Mouse (Mus musculus) ES-Bruce4 (cell line): ENCODE measurements around the gene Sar1b. TPM values are rescaled to one million over a fixed set of nuclear protein-coding genes. Genes with fewer than 3 reads are reported as not detected.
A peak's percentile ranks its signal among the peaks of the same experiment; 100 is the strongest.
"Not testable (repeated sequence)": the region's sequence is repeated elsewhere in the genome, so short reads cannot be mapped to it uniquely, and the experiment has no call there.

Experiments
- H3K27ac ChIP-seq: 2 replicates; pipeline ENCODE4 v1.5.1; 2012; ENCODE audit warnings: low read length, inconsistent platforms; ENCODE audit not compliant: insufficient read depth
- H3K27me3 ChIP-seq: 2 replicates; pipeline ENCODE4 v1.6.1; 2012; ENCODE audit warnings: mild to moderate bottlenecking, low read length, inconsistent platforms; ENCODE audit not compliant: control insufficient read depth, poor library complexity, insufficient read depth, severe bottlenecking
- H3K36me3 ChIP-seq: 2 replicates; pipeline ENCODE4 v1.6.1; 2012; ENCODE audit warnings: inconsistent platforms, mild to moderate bottlenecking, low read length, moderate library complexity; ENCODE audit not compliant: control insufficient read depth, poor library complexity, insufficient read depth, severe bottlenecking
- H3K4me1 ChIP-seq: one replicate; pipeline ENCODE4 v1.8.1; 2011; ENCODE audit warnings: low read length; ENCODE audit not compliant: control insufficient read depth, insufficient read depth
- H3K4me3 ChIP-seq: 2 replicates; pipeline ENCODE4 v1.5.1; 2011; ENCODE audit warnings: low read depth, mild to moderate bottlenecking, low read length
- H3K9ac ChIP-seq: 2 replicates; pipeline ENCODE4 v1.6.1; 2012; ENCODE audit warnings: low read depth, mild to moderate bottlenecking, inconsistent platforms; ENCODE audit not compliant: poor library complexity, severe bottlenecking
- H3K9me3 ChIP-seq: replicated peaks from 2 replicates; pipeline ENCODE4 v1.6.1; 2012; ENCODE audit warnings: mild to moderate bottlenecking, low read length, inconsistent platforms; ENCODE audit not compliant: control insufficient read depth, poor library complexity, insufficient read depth, severe bottlenecking
- CTCF ChIP-seq: IDR thresholded peaks from one replicate; pipeline ENCODE4 v1.8.1; 2011; ENCODE audit warnings: low read depth, low read length
- EP300 ChIP-seq: IDR thresholded peaks from 2 replicates; pipeline ENCODE4 v1.6.1; 2011; ENCODE audit warnings: low read depth, low read length; ENCODE audit not compliant: insufficient read depth
- POLR2A ChIP-seq: IDR thresholded peaks from one replicate; pipeline ENCODE4 v1.8.1; 2011; ENCODE audit warnings: low read length; ENCODE audit not compliant: insufficient read depth
- polyA plus RNA-seq: library from polyadenylated mRNA; stranded (reverse); fragments of >200 nt; gene quantifications from 2 replicates; pipeline ENCODE4 v1.2.4, GENCODE M21; 2011; ENCODE audit warnings: low read depth; ENCODE audit not compliant: missing spikeins, insufficient read depth, insufficient read length

Gene Sar1b
- polyA plus RNA-seq, 1 experiment = 39.5 TPM

DNA sequence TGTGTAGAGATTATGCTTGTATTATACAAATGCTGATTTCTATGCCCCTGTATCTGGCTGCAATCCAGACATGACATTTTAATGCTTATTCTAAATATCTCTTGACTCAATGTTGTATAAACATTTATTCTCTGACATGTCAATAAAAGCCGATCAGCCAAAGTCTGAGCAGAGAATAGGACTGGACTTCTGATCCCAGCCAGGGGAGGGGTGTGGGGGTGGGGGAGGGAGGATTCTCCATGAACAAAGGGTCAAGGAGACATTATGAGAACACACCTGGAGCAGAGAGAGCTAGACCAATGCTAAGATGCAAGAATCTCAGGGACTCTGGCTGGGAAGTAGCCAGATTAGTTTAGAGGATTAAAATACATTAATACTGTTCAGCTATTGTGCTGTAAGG lies 17.4 kb upstream of the Sar1b start:
- no peak overlapping the region for H3K9ac ChIP-seq
- H3K27me3 ChIP-seq = no peaks in the 10 kb centered on the region
- H3K9me3 ChIP-seq = no peaks in the 10 kb centered on the region
- no peak overlapping the region for H3K4me3 ChIP-seq
- H3K27ac ChIP-seq = no peak overlapping the region
- no peaks in the 10 kb centered on the region for H3K4me1 ChIP-seq
- peaks cover 14% of the 10 kb centered on the region for H3K36me3 ChIP-seq
- TF ChIP-seq CTCF (no peak), POLR2A (no peak), EP300 (no peak)

DNA sequence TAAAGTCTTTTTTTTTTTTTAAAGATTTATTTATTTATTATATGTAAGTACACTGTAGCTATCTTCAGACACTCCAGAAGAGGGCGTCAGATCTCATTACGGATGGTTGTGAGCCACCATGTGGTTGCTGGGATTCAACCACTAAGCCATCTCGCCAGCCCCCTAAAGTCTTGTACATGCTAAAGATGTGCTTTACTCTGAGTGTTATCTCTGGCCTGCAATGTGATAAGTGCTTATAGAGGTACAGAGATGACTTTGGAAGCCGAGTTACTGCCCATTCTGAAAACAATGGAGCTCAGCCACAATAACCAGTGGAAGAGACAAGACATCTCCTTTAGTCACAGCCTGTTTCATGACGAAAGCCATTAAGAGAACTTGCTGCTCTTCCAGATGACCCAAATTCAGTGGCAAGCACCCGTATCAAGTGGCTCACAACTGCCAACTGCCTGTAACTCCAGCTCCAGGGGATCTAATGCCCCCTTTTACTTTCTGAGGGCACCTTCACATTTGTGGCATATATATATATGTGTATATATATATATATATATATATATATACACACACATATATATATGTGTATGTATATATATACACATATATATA lies 11.8 kb upstream of the Sar1b start:
- not testable (repeated sequence) for H3K9me3 ChIP-seq, H3K4me1 ChIP-seq, H3K36me3 ChIP-seq, H3K27ac ChIP-seq, H3K27me3 ChIP-seq, H3K9ac ChIP-seq, H3K4me3 ChIP-seq

- TF ChIP-seq EP300 (no peak), CTCF (no peak), POLR2A (no peak)
- no peaks in the 10 kb centered on the region for H3K9me3 ChIP-seq
- H3K36me3 ChIP-seq = no peaks in the 10 kb centered on the region
- no peaks in the 10 kb centered on the region for H3K27me3 ChIP-seq
- peak overlapping the region; percentile 91 for H3K9ac ChIP-seq
- no peak overlapping the region for H3K27ac ChIP-seq
- H3K4me3 ChIP-seq = peak overlapping the region; percentile 62
- no peaks in the 10 kb centered on the region for H3K4me1 ChIP-seq
Observed at GRCm38 (mm10) chr11:51755621-51756311, 7.7 kb upstream of the Sar1b start.

- Histone ChIP-seq H3K27ac (peak overlapping the region; percentile 27; the same call in 1 of the 2 replicates), H3K4me3 (peak overlapping the region; percentile 62), H3K4me1 (no peaks in the 10 kb centered on the region), H3K36me3 (no peaks in the 10 kb centered on the region), H3K9me3 (no peaks in the 10 kb centered on the region), H3K9ac (peak overlapping the region; percentile 91), H3K27me3 (no peaks in the 10 kb centered on the region)
- TF ChIP-seq POLR2A = peak; percentile 77
- no peak for TF ChIP-seq CTCF
- TF ChIP-seq EP300 = peak; percentile 46; the same call in 1 of the 2 replicates
Observed at GRCm38 (mm10) chr11:51756352-51756771, 7.1 kb upstream of the Sar1b start.

DNA sequence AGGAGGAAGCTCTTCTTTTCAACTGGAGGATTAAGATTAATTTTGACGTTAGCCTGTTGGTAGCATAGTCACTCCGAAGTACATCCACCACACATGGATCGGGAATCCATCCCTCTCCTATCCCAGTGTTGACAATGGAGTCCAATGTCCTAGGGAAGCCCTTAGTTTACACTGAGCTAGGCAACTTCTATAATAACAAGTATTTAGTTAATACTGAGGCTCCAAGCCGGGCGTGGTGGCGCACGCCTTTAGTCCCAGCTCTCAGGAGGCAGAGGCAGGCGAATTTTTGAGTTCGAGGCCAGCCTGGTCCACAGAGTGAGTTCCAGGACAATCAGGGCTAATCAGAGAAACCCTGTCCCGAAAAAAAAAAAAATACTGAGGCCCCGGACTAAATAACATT lies 6.5 kb upstream of the Sar1b start:
- Histone ChIP-seq H3K27ac (0 out of 2 replicates have a peak overlapping the region, but pooled peaks have one; percentile 27), H3K9ac (peak overlapping the region; percentile 91), H3K4me1 (no peaks in the 10 kb centered on the region), H3K4me3 (peak overlapping the region; percentile 62), H3K9me3 (no peaks in the 10 kb centered on the region), H3K36me3 (no peaks in the 10 kb centered on the region), H3K27me3 (no peaks in the 10 kb centered on the region)
- TF ChIP-seq CTCF (no peak), EP300 (no peak), POLR2A (no peak)

DNA sequence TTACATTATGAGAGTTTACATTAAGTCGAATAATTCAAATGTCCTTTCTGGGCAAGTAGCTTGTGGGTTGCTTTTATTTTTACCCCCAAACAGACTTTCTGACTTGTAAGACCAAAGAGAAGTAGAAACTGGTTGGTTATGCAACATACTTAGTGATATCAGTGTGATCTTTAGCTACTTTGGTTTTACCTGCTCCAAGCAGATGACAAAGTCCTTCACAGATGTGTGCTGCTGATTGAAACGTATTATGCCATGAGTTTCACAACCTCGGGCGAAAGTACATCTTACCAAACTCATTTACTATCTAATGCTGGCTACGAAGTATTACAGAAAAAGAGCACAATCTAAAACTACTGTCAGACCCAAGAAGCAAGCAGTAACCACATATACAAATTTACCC lies 5.9 kb upstream of the Sar1b start:
- Histone ChIP-seq H3K4me1 (no peaks in the 10 kb centered on the region), H3K36me3 (no peaks in the 10 kb centered on the region), H3K4me3 (no peak overlapping the region), H3K9ac (no peak overlapping the region), H3K27ac (no peak overlapping the region), H3K27me3 (no peaks in the 10 kb centered on the region), H3K9me3 (no peaks in the 10 kb centered on the region)
- no peak for TF ChIP-seq POLR2A
